Comparison of ENCODE assay signal across 8 mouse cellular contexts in the genomic region with DNA sequence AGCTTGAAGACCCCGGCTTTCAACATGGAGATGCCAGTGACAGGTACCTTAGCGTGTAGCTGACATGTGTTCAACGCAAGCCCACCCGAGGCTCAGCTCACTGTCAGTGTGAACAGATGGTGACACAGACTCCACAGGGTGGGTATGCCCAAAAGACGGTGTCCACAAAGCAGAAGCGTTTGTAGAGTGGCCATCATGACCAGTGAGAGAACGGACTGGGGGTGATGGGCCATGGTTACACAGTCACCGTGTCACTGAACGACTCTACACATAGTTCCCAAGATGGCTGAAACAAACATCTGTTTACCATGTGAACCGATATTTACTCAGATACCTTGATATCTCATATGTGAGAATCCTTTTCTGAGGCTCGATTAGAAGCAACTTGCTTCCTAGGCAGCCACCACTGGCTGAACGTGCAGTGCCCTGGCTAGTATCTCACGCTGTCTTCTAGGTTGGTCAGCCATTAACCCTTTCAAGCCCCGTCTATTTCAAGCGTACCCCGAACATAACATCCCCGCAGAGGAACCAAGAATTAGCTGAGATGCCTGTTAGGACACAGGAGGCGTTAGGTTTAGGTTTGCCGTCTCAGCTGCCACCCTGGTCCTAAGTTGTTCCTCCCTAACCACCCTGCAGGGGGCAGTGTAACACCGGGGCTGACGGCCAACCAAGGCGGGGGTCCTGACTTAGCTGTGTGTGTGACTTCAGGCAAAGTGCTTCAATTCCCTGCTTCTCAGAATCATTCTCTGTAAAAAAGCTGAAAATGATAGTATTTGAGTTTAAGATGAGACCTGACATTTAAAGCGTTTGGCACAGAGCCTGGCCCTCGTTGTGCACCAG. TPM values are rescaled to one million over a fixed set of nuclear protein-coding genes. Genes with fewer than 3 reads are reported as not detected.
DNase-seq lines count a peak whose midpoint lies in the region; ATAC-seq and TF ChIP-seq lines count a peak whose summit lies in the region.
"Had no signal": no experiment of that assay in that cellular context is flagged by ENCODE, and none has a peak within 500 bp of the region (broad histone marks: within the 10 kb centered on the region; RNA-seq: fewer than 3 reads in every experiment).

No protein-coding gene starts in this region.

- H3K36me3 ChIP-seq in ES-E14 (ENCODE audit: control insufficient read depth, insufficient read depth, low read length, poor library complexity, severe bottlenecking): no peaks in the 10 kb centered on the region
- H3K36me3 ChIP-seq in embryonic facial prominence, embryonic 12.5 days: no peaks in the 10 kb centered on the region
- H3K36me3 ChIP-seq in hindbrain, embryonic 13.5 days: no peaks in the 10 kb centered on the region
- H3K36me3 ChIP-seq: heart, embryonic 15.5 days had no signal

- no peaks in the 10 kb centered on the region for H3K4me1 ChIP-seq in ES-E14 (ENCODE audit: control insufficient read depth in 2 of 2, insufficient read depth in 2 of 2, low read length in 2 of 2, poor library complexity in 1 of 2)
- no peaks in the 10 kb centered on the region for H3K4me1 ChIP-seq in embryonic facial prominence, embryonic 12.5 days
- H3K4me1 ChIP-seq in hindbrain, embryonic 13.5 days (replicated peaks): peaks cover 26% of the 10 kb centered on the region

- H3K9me3 ChIP-seq in ES-E14 (ENCODE audit: control insufficient read depth, insufficient read depth, low read depth, low read length): no peaks in the 10 kb centered on the region
- no peaks in the 10 kb centered on the region for H3K9me3 ChIP-seq in embryonic facial prominence, embryonic 12.5 days
- no peaks in the 10 kb centered on the region for H3K9me3 ChIP-seq in hindbrain, embryonic 13.5 days
- H3K9me3 ChIP-seq: heart, embryonic 15.5 days had no signal

- peak; percentile 61; the same call in 1 of the 2 replicates for ATAC-seq in embryonic facial prominence, embryonic 12.5 days (ENCODE audit: insufficient number of reproducible peaks, insufficient read depth, low FRiP score, low TSS enrichment)
- peak; percentile 82 for ATAC-seq in hindbrain, embryonic 13.5 days (ENCODE audit: low FRiP score)

- no peak overlapping the region for H3K27ac ChIP-seq in ES-E14 (ENCODE audit: insufficient read depth, low read depth, low read length, poor library complexity, severe bottlenecking)
- H3K27ac ChIP-seq in embryonic facial prominence, embryonic 12.5 days: no peak overlapping the region
- H3K27ac ChIP-seq in hindbrain, embryonic 13.5 days: peak overlapping the region; percentile 66
- H3K27ac ChIP-seq: heart, embryonic 15.5 days had no signal

- H3K4me2 ChIP-seq in embryonic facial prominence, embryonic 12.5 days (replicated peaks): no peak overlapping the region
- H3K4me2 ChIP-seq in hindbrain, embryonic 13.5 days: 0 out of 2 replicates have a peak overlapping the region, but pooled peaks have one; percentile 29
- H3K4me2 ChIP-seq: heart, embryonic 15.5 days had no signal

- in situ Hi-C loops in ES-E14 (cut with MboI; ENCODE audit: low sequenced_read_pairs in 2 of 2, unreplicated experiment in 2 of 2): no loop called here

- H3K4me3 ChIP-seq in ES-E14 (ENCODE audit: insufficient read depth in 1 of 2, low read depth in 1 of 2, low read length in 2 of 2, poor library complexity in 1 of 2, severe bottlenecking in 1 of 2): no peak overlapping the region
- no peak overlapping the region for H3K4me3 ChIP-seq in embryonic facial prominence, embryonic 12.5 days
- no peak overlapping the region for H3K4me3 ChIP-seq in hindbrain, embryonic 13.5 days
- H3K4me3 ChIP-seq: heart, embryonic 15.5 days had no signal

- H3K27me3 ChIP-seq in embryonic facial prominence, embryonic 12.5 days: 0 out of 2 replicates have a peak, but pooled peaks cover 6% of the 10 kb centered on the region
- H3K27me3 ChIP-seq in hindbrain, embryonic 13.5 days: peaks cover 13% of the 10 kb centered on the region; the same call in 1 of the 2 replicates

- 45% methylated on average over 24 of the region's 24 CpGs for WGBS in embryonic facial prominence, embryonic 12.5 days
- WGBS in hindbrain, embryonic 13.5 days: 47% methylated on average over 24 of the region's 24 CpGs

- peak; percentile 60 for DNase-seq in ES-E14 (ENCODE audit: low read depth, low spot score)
- peak; percentile 29 to 41 for DNase-seq in adrenal gland, postnatal 4 days (ENCODE audit: low spot score in 2 of 2)
- DNase-seq in left cerebral cortex, adult 11 months (ENCODE audit: low spot score): peak; percentile 65
- peak; percentile 11 for DNase-seq in lung, postnatal 36 days
- peak; percentile 84 to 91 for DNase-seq in right cerebral cortex, postnatal 10 days (ENCODE audit: low spot score in 2 of 2)

- no peak overlapping the region for H3K9ac ChIP-seq in ES-E14 (ENCODE audit: insufficient read depth, low read depth, low read length, poor library complexity, severe bottlenecking)
- no peak overlapping the region for H3K9ac ChIP-seq in embryonic facial prominence, embryonic 12.5 days
- H3K9ac ChIP-seq in hindbrain, embryonic 13.5 days: 0 out of 2 replicates have a peak overlapping the region, but pooled peaks have one; percentile 46
- H3K9ac ChIP-seq: heart, embryonic 15.5 days had no signal

TF ChIP-seq in ES-E14, 5 proteins besides CTCF, POLR2A, EP300 and RAD21:
- TF ChIP-seq MAFK (IDR thresholded peaks at IDR 0.05; ENCODE audit: insufficient read depth, low read depth, low read length) (no peak), ZNF384 (IDR thresholded peaks at IDR 0.05; ENCODE audit: low read depth, low read length) (no peak), ZC3H11A (IDR thresholded peaks at IDR 0.05; ENCODE audit: borderline replicate concordance, low read depth, low read length) (peak; percentile 69; the same call in 1 of the 2 replicates), CHD2 (IDR thresholded peaks at IDR 0.05; ENCODE audit: low read depth, low read length) (no peak), HCFC1 (IDR thresholded peaks at IDR 0.05; ENCODE audit: borderline replicate concordance, insufficient read depth, low read length) (no peak)
TF ChIP-seq in ES-E14: peak in this region for 1.

RNA-seq across cellular contexts. Expression of gene Erich3, which starts 10.9 kb away (rescaled TPM):
- total RNA-seq in ES-E14 (2012; rRNA removed): 0.05 and 0.09 TPM in 2 replicates
- 1 to 10 TPM in 1 of 2 experiments, under 1 TPM in 1; 0.67 to 1.0 TPM for total RNA-seq in adrenal gland, postnatal 4 days (2021)
- 0.06 and 0.32 TPM in 2 replicates for polyA plus RNA-seq in embryonic facial prominence, embryonic 12.5 days (2016; fragmentation: Nextera tagmentation; extraction: Ambion mirVana)
- 1.6 and 1.9 TPM in 2 replicates for polyA plus RNA-seq in hindbrain, embryonic 13.5 days (2015; fragmentation: Nextera tagmentation; extraction: Ambion mirVana)

RNA-seq across cellular contexts. Expression of gene Tyw3, which starts 55.9 kb away (rescaled TPM):
- 20.7 and 25.1 TPM in 2 replicates for total RNA-seq in ES-E14 (2012; rRNA removed)
- total RNA-seq in adrenal gland, postnatal 4 days (2021): 1 to 10 TPM; 6.5 to 7.6 TPM
- polyA plus RNA-seq in embryonic facial prominence, embryonic 12.5 days (2016; fragmentation: Nextera tagmentation; extraction: Ambion mirVana): 18.2 and 18.3 TPM in 2 replicates
- 10.3 and 13.5 TPM in 2 replicates for polyA plus RNA-seq in hindbrain, embryonic 13.5 days (2015; fragmentation: Nextera tagmentation; extraction: Ambion mirVana)

RNA-seq across cellular contexts. Expression of gene Cryz, which starts 56.3 kb away (rescaled TPM):
- 11.3 and 14.5 TPM in 2 replicates for total RNA-seq in ES-E14 (2012; rRNA removed)
- 10 to 100 TPM; 27.8 to 37.1 TPM for total RNA-seq in adrenal gland, postnatal 4 days (2021)
- 23.2 and 26.5 TPM in 2 replicates for polyA plus RNA-seq in embryonic facial prominence, embryonic 12.5 days (2016; fragmentation: Nextera tagmentation; extraction: Ambion mirVana)
- 10.0 and 12.6 TPM in 2 replicates for polyA plus RNA-seq in hindbrain, embryonic 13.5 days (2015; fragmentation: Nextera tagmentation; extraction: Ambion mirVana)

Comparison
In these comparisons a context has a peak if more than half of its experiments do, and no peak if none do; other contexts are left out.
1. DNase-seq: peak in every context shown above with its lines; median percentile 88 in right cerebral cortex, postnatal 10 days; 65 in left cerebral cortex, adult 11 months; 60 in ES-E14; 35 in adrenal gland, postnatal 4 days; 11 in lung, postnatal 36 days.